Mouse (Mus musculus): ENCODE measurements at regions not wholly inside any gene's neighbourhood (a gene's known extent, or its start where the extent isn't known, plus 50 kb on each side); places are given as distances from the start of the nearest gene placed in this dataset.

DNA sequence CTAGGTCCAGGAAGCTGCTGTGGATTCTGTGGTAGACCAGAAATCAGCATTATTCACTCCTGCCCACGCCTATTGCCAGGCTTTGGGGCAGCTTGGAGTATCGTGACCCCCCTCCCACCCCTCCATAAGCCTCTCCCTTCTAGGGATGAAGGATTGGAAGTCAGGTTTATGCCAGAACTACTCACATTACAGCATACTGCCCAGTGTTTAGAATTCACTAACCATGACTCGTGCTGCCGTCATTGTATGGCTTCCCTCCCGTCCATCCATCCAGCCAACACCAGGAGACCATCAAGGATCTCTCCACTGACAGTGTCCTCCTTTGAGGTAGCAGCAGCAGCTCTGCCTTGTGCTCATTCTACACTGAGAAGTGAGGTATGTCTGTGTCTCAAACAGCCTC lies 62.4 kb upstream of the Ret start:
- TF ChIP-seq POLR2A (IDR thresholded peaks at IDR 0.05; ENCODE audit: insufficient read depth, low read length), result no peak
- TF ChIP-seq CTCF (IDR thresholded peaks at IDR 0.05; ENCODE audit: low read depth, low read length), result no peak

All from ES-Bruce4 (cell line).